Mouse (Mus musculus) stomach, postnatal 0 days (tissue): ENCODE results near the gene Lpcat3.

Source experiments
- CTCF ChIP-seq: IDR thresholded peaks from 2 replicates; pipeline ENCODE4 v1.5.1; 2016; ENCODE audit warnings: antibody characterized with exemption, low read depth, mild to moderate bottlenecking, moderate library complexity
- EP300 ChIP-seq: optimal IDR thresholded peaks from 2 replicates; pipeline ENCODE3; 2016; ENCODE audit warnings: antibody characterized with exemption

DNA sequence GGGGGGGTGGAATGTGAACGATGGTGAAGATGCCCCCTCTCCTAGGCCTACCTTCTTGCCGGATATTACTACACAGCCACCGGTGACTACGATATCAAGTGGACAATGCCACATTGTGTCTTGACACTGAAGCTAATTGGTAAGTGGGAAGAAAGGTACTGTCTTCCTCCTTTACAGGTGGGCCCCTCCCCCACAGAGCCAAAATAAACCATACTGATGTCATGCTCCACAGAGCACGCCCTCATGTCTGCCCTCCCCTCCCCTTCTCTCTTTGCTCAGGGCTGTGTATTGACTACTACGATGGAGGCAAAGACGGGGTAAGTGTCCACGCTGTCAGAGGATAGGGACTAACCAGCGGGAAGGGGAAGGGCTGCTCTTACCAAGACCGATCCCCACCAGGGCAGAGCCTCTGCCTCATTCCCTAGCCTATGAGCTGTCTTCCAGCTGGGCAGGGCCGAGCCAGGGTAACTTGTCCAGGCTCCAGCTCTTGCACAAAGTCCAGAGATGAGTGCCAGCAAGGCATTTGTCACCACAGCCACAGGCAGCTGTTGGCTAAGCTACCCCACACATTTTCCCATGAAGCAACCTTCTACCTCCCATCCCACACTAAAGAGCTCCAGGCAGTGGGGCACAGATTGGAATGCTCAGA is 37.3 kb downstream of the Lpcat3 start:
- TF ChIP-seq CTCF (no peak), EP300 (no peak)
